Mouse (Mus musculus) intestine, postnatal 0 days (tissue): ENCODE results near the gene Msantd3. TPM values are rescaled to one million over a fixed set of nuclear protein-coding genes. Genes with fewer than 3 reads are reported as not detected.

ENCODE experiments used
- ATAC-seq: fragments of 200-750 bp; cut with Nextera tagmentation; 2 replicates; pipeline ENCODE4 v1.8.0; 2017; ENCODE audit warnings: mild to moderate bottlenecking, moderate TSS enrichment, moderate library complexity
- H3K27ac ChIP-seq: fragments of 300-500 bp; sonication (generic); 2 replicates; pipeline ENCODE4 v1.5.1; 2014; ENCODE audit warnings: mild to moderate bottlenecking, low read depth, low read length, moderate library complexity
- H3K27me3 ChIP-seq: fragments of 300-500 bp; sonication (generic); replicated peaks from 2 replicates; pipeline ENCODE4 v1.6.1; 2014; ENCODE audit warnings: low read length, mixed read lengths; ENCODE audit not compliant: control insufficient read depth, insufficient read depth
- H3K36me3 ChIP-seq: fragments of 300-500 bp; sonication (generic); 2 replicates; pipeline ENCODE4 v1.6.1; 2014; ENCODE audit warnings: mild to moderate bottlenecking, moderate library complexity; ENCODE audit not compliant: control insufficient read depth, insufficient read depth
- H3K4me1 ChIP-seq: fragments of 300-500 bp; sonication (generic); replicated peaks from 2 replicates; pipeline ENCODE4 v1.6.1; 2014; ENCODE audit warnings: antibody characterized with exemption, low read length, mixed read lengths; ENCODE audit not compliant: control insufficient read depth, insufficient read depth
- H3K4me2 ChIP-seq: fragments of 300-500 bp; sonication (generic); replicated peaks from 2 replicates; pipeline ENCODE4 v1.6.1; 2014; ENCODE audit warnings: low read depth, mild to moderate bottlenecking, moderate library complexity
- H3K4me3 ChIP-seq: fragments of 300-500 bp; sonication (generic); 2 replicates; pipeline ENCODE4 v1.5.1; 2014; ENCODE audit warnings: low read depth, low read length
- H3K9ac ChIP-seq: fragments of 300-500 bp; sonication (generic); 2 replicates; pipeline ENCODE4 v1.6.1; 2014; ENCODE audit warnings: mild to moderate bottlenecking, low read depth, low read length
- H3K9me3 ChIP-seq: fragments of 300-500 bp; sonication (generic); 2 replicates; pipeline ENCODE4 v1.6.1; 2016; ENCODE audit warnings: mixed run types; ENCODE audit not compliant: control insufficient read depth
- CTCF ChIP-seq: sonication (generic); IDR thresholded peaks from 2 replicates; pipeline ENCODE4 v1.5.1; 2016; ENCODE audit warnings: low read depth, mild to moderate bottlenecking, control low read depth, antibody characterized with exemption, moderate library complexity
- WGBS: fragments of 180-500 bp; shearing (Covaris S2); extraction: QIAGEN DNeasy Blood & Tissue Kit; methylation state at CpG from one replicate; pipeline ENCODE4 v1.1.7; 2014; 5-methylcytosine and 5-hydroxymethylcytosine counted together
- polyA plus RNA-seq: library from polyadenylated mRNA; unstranded; fragments of >200 nt; fragmentation: Nextera tagmentation; extraction: Ambion mirVana; gene quantifications from 2 replicates; pipeline ENCODE4 v1.2.1, GENCODE M21; 2015

Msantd3 gene
- polyA plus RNA-seq, 1 experiment from 2014 or later: 7.0 TPM

DNA sequence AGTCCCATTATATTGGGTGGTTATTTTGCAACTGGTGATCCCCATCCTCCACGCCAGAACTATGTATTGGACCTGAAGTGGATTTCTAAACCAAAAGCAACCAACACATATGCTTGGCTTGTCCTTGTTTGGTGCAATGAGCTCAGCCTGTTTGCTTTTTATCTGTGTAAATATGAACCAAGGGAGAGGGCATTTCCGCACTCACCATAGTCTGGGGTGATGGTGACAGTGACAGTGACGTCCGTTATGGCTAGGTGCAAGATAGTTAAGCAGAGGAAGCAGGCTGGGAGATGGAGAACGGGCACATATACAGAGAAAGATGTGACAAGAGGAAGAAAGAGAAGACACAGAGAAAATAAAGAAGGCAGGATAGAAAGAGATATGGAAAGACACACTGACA, 3.5 kb upstream of the Msantd3 start:
- WGBS: 71% methylated on average over 5 of the region's 5 CpGs
- Histone ChIP-seq H3K36me3 (no peaks in the 10 kb centered on the region), H3K27me3 (no peaks in the 10 kb centered on the region), H3K27ac (no peak overlapping the region), H3K4me2 (no peak overlapping the region), H3K4me1 (no peaks in the 10 kb centered on the region), H3K9me3 (no peaks in the 10 kb centered on the region), H3K4me3 (no peak overlapping the region), H3K9ac (no peak overlapping the region)
- TF ChIP-seq CTCF: no peak
- no peak for ATAC-seq

DNA sequence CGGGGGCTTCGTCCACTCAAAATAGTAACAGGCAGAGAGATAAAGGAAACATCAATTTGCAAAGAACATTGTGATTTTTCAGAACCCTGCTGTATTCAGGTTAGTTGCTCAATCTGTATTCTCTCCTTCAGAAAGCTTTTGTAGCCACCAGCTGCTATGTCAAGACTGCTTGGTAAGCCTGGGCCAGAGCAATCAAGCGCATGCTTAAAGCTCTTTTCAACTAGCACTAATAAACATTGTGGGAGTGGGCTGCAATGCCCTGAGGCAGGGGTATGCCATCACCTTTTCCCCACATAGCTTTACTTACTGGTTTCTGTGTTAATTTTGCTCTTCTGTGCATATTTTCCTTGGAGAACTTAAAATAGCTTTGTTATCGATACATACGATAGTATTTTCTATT, 2.7 kb upstream of the Msantd3 start:
- H3K27me3 ChIP-seq: no peaks in the 10 kb centered on the region
- ATAC-seq: no peak
- 0 out of 2 replicates have a peak, but pooled peaks cover 2% of the 10 kb centered on the region for H3K4me1 ChIP-seq
- no peaks in the 10 kb centered on the region for H3K36me3 ChIP-seq
- no peak overlapping the region for H3K4me2 ChIP-seq
- no peak overlapping the region for H3K9ac ChIP-seq
- H3K4me3 ChIP-seq: no peak overlapping the region
- WGBS: 85% methylated on average over 5 of the region's 5 CpGs
- TF ChIP-seq CTCF: no peak
- H3K27ac ChIP-seq: no peak overlapping the region
- no peaks in the 10 kb centered on the region for H3K9me3 ChIP-seq

DNA sequence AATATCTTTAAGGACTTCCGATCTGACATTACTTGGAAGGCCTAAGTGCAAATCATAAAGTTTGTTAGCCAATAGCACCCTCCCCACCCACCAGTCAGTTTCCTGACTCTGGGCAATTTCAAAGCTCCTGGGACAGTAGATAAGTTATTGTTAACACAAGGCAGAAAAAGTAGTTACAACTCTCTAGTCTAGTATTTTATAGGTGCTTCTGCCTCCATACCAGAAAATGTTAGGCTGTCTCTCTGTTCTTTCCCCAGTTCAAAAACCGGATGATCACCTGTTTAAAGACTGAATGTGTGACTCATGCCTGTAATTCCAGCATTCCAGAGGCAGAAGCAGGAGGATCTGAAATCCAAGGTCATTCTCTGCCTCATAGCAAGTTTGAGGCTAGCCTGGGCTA, 1.2 kb upstream of the Msantd3 start:
- Histone ChIP-seq H3K9me3 (no peaks in the 10 kb centered on the region), H3K9ac (no peak overlapping the region), H3K36me3 (no peaks in the 10 kb centered on the region), H3K27me3 (no peaks in the 10 kb centered on the region), H3K4me2 (no peak overlapping the region), H3K4me1 (0 out of 2 replicates have a peak, but pooled peaks cover 2% of the 10 kb centered on the region), H3K4me3 (no peak overlapping the region), H3K27ac (no peak overlapping the region)
- WGBS: 63% methylated on average over 2 of the region's 2 CpGs
- no peak for TF ChIP-seq CTCF
- no peak for ATAC-seq

DNA sequence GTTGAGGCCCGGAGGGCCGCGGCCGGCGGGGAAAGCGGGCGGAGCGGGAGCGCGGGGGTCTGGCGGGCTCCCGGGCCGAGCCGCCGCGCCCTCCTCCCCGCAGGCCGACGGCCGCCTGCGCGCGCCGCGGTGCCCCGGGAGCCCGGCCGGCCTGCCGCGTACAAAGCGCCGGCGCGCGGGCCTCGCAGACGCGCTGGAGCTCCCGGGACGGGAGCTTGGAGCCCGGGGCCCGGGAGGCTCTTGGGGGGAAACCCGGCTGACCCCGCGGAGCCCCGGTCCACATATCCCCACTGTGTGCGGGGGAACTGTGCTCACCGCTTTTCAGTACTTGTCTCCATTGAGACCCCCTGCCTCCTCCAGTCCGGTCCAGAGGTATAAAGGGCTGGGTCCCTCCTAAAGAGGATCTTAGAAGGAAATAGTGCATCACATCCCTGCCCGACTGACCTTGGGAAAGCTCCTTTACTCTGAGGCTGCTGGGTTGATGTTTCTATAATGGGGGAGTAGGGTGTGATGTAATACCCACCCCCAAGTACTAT, 909 bp downstream of the Msantd3 start:
- Histone ChIP-seq H3K4me3 (peak overlapping the region; percentile 55), H3K9me3 (no peaks in the 10 kb centered on the region), H3K4me2 (peak overlapping the region; percentile 88), H3K27ac (peak overlapping the region; percentile 73), H3K36me3 (no peaks in the 10 kb centered on the region), H3K4me1 (0 out of 2 replicates have a peak, but pooled peaks cover 2% of the 10 kb centered on the region), H3K27me3 (no peaks in the 10 kb centered on the region), H3K9ac (peak overlapping the region; percentile 83)
- ATAC-seq: peak; percentile 41; the same call in 1 of the 2 replicates
- under 1% methylated on average over 26 of the region's 50 CpGs for WGBS
- TF ChIP-seq CTCF: no peak

DNA sequence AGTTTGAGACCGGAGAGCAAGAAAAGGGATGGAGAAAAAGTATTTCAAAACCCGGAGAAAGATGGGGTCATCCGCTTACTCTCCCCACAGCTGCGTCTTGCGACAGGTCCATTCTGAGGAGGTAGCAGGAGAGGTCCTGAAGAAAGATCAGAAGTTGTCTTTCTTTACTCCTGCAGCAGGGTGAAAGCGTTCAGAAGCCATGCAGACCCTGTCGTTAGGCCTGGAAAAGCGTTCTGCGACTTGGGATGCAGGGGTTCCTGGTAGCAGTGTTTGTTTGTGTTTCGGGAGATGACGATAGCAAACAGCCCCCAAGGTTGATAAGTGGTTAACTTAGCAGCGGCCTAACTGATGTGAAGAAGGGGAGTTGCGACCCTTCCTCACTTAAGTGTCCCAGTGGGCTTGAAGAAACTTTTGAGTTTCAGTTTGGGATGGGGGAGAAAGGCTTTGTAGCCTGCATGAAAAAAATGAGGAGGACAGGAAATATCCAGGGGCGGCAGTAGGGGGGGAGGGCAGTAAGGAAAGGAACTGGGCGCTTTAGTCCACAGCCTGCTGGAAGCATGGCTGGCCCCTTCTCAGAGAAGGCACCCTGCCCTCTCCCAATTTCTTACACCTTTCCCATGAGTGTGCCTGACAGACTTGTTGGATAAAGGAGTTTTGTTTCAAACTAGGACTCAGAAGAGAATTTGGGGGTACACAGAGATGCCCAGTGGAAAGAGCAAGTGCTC, 2.0 kb downstream of the Msantd3 start:
- H3K27me3 ChIP-seq: no peaks in the 10 kb centered on the region
- peak overlapping the region; percentile 83 for H3K9ac ChIP-seq
- H3K4me2 ChIP-seq: peak overlapping the region; percentile 88
- no peak for ATAC-seq
- no peaks in the 10 kb centered on the region for H3K9me3 ChIP-seq
- 43% methylated on average over 15 of the region's 15 CpGs for WGBS
- peak overlapping the region; percentile 55 for H3K4me3 ChIP-seq
- H3K36me3 ChIP-seq: no peaks in the 10 kb centered on the region
- no peak for TF ChIP-seq CTCF
- 0 out of 2 replicates have a peak, but pooled peaks cover 2% of the 10 kb centered on the region for H3K4me1 ChIP-seq
- H3K27ac ChIP-seq: no peak overlapping the region

DNA sequence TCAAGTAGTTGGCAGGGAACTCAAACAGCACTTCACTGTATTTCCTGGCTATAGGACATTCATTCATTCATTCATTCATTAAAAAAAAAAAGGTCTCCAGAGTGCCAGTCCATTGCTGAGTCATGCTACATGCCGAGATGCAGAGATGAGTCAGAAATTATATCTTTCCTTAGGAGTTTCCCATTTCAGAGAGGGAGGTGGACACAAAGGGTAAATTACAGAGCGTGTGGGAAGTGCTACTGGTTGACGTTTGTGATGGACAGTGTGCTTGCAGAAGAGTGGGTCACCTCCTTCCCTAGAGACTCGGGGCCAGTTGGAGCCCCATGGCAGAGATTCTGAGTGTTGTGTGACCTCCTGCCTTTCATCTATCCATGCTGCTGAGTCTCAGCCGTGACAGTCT, 2.6 kb downstream of the Msantd3 start:
- ATAC-seq: no peak
- H3K9me3 ChIP-seq: no peaks in the 10 kb centered on the region
- no peaks in the 10 kb centered on the region for H3K27me3 ChIP-seq
- no peaks in the 10 kb centered on the region for H3K36me3 ChIP-seq
- H3K4me3 ChIP-seq: no peak overlapping the region
- H3K4me1 ChIP-seq: 0 out of 2 replicates have a peak, but pooled peaks cover 2% of the 10 kb centered on the region
- H3K27ac ChIP-seq: no peak overlapping the region
- 44% methylated on average over 5 of the region's 5 CpGs for WGBS
- H3K4me2 ChIP-seq: peak overlapping the region; percentile 88; the same call in 1 of the 2 replicates
- TF ChIP-seq CTCF: no peak
- no peak overlapping the region for H3K9ac ChIP-seq
